Mouse (Mus musculus) heart, adult 2 months (tissue): ENCODE measurements at regions not wholly inside any gene's neighbourhood (a gene's known extent, or its start where the extent isn't known, plus 50 kb on each side); places are given as distances from the start of the nearest gene placed in this dataset.
"Not testable (repeated sequence)": the region's sequence is repeated elsewhere in the genome, so short reads cannot be mapped to it uniquely, and the experiment has no call there.

Experiments
- DNase-seq, 2 experiments: peaks; one replicate each; pipeline ENCODE4 v3.0.0; 2021
- H3K27ac ChIP-seq: fragments of 200-600 bp; 2 replicates; pipeline ENCODE4 v1.8.1; 2022
- H3K27me3 ChIP-seq: fragments of 200-500 bp; 2 replicates; pipeline ENCODE4 v1.6.1; 2012; ENCODE audit warnings: mild to moderate bottlenecking, low read length, inconsistent platforms, mixed read lengths; ENCODE audit not compliant: control insufficient read depth, insufficient read depth
- H3K36me3 ChIP-seq: fragments of 200-500 bp; 2 replicates; pipeline ENCODE4 v1.6.1; 2012; ENCODE audit warnings: low read length, inconsistent platforms; ENCODE audit not compliant: control insufficient read depth, insufficient read depth
- H3K4me1 ChIP-seq: fragments of 200-500 bp; 2 replicates; pipeline ENCODE4 v1.6.1; 2011; ENCODE audit warnings: low read length; ENCODE audit not compliant: control insufficient read depth, insufficient read depth
- H3K4me3 ChIP-seq: fragments of 200-600 bp; 2 replicates; pipeline ENCODE4 v1.8.1; 2022
- H3K79me2 ChIP-seq: fragments of 200-500 bp; replicated peaks from 2 replicates; pipeline ENCODE4 v1.6.1; 2012; ENCODE audit warnings: mild to moderate bottlenecking, inconsistent platforms, low read length, moderate library complexity, mixed read lengths; ENCODE audit not compliant: control insufficient read depth, insufficient read depth
- H3K9ac ChIP-seq: fragments of 200-500 bp; 2 replicates; pipeline ENCODE4 v1.6.1; 2012; ENCODE audit warnings: low read depth, mild to moderate bottlenecking, control low read depth, inconsistent platforms, low read length, mixed read lengths
- CTCF ChIP-seq: fragments of 200-600 bp; IDR thresholded peaks from 2 replicates; pipeline ENCODE4 v1.8.1; 2022; ENCODE audit warnings: antibody characterized with exemption, mild to moderate bottlenecking, moderate library complexity
- EP300 ChIP-seq: fragments of 200-500 bp; IDR thresholded peaks from 2 replicates; pipeline ENCODE4 v1.6.1; 2011; ENCODE audit warnings: low read depth, low read length, control low read depth; ENCODE audit not compliant: insufficient read depth
- POLR2A ChIP-seq: fragments of 200-500 bp; IDR thresholded peaks from 2 replicates; pipeline ENCODE4 v1.6.1; 2011; ENCODE audit warnings: mild to moderate bottlenecking, low read depth, low read length, control low read depth; ENCODE audit not compliant: insufficient read depth
- WGBS: fragments of 180-500 bp; shearing (Covaris S2); methylation state at CpG from one replicate; pipeline ENCODE4 v1.1.7; 2018; 5-methylcytosine and 5-hydroxymethylcytosine counted together
- intact Hi-C: fragments of 180-260 bp; cut with DNase I; formaldehyde crosslinking; loops from one replicate; pipeline ENCODE4 v1.15.1; 2025

GRCm38 (mm10) chr8:112238681-112239080 is 223.8 kb upstream of the Gm6793 start:
- Histone ChIP-seq H3K9ac (no peak overlapping the region), H3K4me3 (no peak overlapping the region), H3K27ac (no peak overlapping the region), H3K36me3 (no peaks in the 10 kb centered on the region), H3K4me1 (no peaks in the 10 kb centered on the region), H3K27me3 (no peaks in the 10 kb centered on the region), H3K79me2 (no peaks in the 10 kb centered on the region)
- TF ChIP-seq CTCF = no peak
- TF ChIP-seq EP300 = no peak
- no peak for TF ChIP-seq POLR2A
- WGBS = 57% methylated on average over 9 of the region's 9 CpGs
- no peak for DNase-seq
- intact Hi-C loops = no loop called here

GRCm38 (mm10) chr8:112236751-112237150 is 221.9 kb upstream of the Gm6793 start:
- DNase-seq, H3K27me3 ChIP-seq, H3K4me3 ChIP-seq, H3K36me3 ChIP-seq, intact Hi-C loops, H3K4me1 ChIP-seq, H3K27ac ChIP-seq, H3K79me2 ChIP-seq, H3K9ac ChIP-seq: not testable (repeated sequence)
- WGBS = 90% methylated on average over 19 of the region's 19 CpGs

- no peak overlapping the region for H3K4me3 ChIP-seq
- H3K27me3 ChIP-seq = no peaks in the 10 kb centered on the region
- H3K9ac ChIP-seq = no peak overlapping the region
- intact Hi-C loops = no loop called here
- TF ChIP-seq POLR2A (no peak), CTCF (no peak), EP300 (no peak)
- H3K79me2 ChIP-seq = no peaks in the 10 kb centered on the region
- WGBS = 69% methylated on average over 6 of the region's 6 CpGs
- H3K27ac ChIP-seq = no peak overlapping the region
- H3K36me3 ChIP-seq = no peaks in the 10 kb centered on the region
- no peaks in the 10 kb centered on the region for H3K4me1 ChIP-seq
- DNase-seq = no peak
Observed at GRCm38 (mm10) chr8:112219656-112220055, 204.8 kb upstream of the Gm6793 start.

- DNase-seq = no peak
- Histone ChIP-seq H3K4me3 (no peak overlapping the region), H3K4me1 (no peaks in the 10 kb centered on the region), H3K9ac (no peak overlapping the region), H3K36me3 (no peaks in the 10 kb centered on the region), H3K27ac (no peak overlapping the region), H3K79me2 (no peaks in the 10 kb centered on the region), H3K27me3 (no peaks in the 10 kb centered on the region)
- no peak for TF ChIP-seq EP300
- no peak for TF ChIP-seq POLR2A
- TF ChIP-seq CTCF = no peak
- intact Hi-C loops = no loop called here
- WGBS = 71% methylated on average over 5 of the region's 5 CpGs
Observed at GRCm38 (mm10) chr8:112212170-112212569, 197.3 kb upstream of the Gm6793 start.

GRCm38 (mm10) chr8:112196423-112196822 is 181.6 kb upstream of the Gm6793 start:
- H3K4me3 ChIP-seq = no peak overlapping the region
- H3K4me1 ChIP-seq = no peaks in the 10 kb centered on the region
- H3K9ac ChIP-seq = no peak overlapping the region
- H3K27me3 ChIP-seq = no peaks in the 10 kb centered on the region
- H3K79me2 ChIP-seq = no peaks in the 10 kb centered on the region
- no peak for DNase-seq
- WGBS = 41% methylated on average over 1 of the region's 1 CpGs
- no peak for TF ChIP-seq CTCF
- no peak for TF ChIP-seq EP300
- no peak for TF ChIP-seq POLR2A
- no peaks in the 10 kb centered on the region for H3K36me3 ChIP-seq
- intact Hi-C loops = no loop called here
- H3K27ac ChIP-seq = no peak overlapping the region

- TF ChIP-seq EP300 = no peak
- no peaks in the 10 kb centered on the region for H3K4me1 ChIP-seq
- 58% methylated on average over 2 of the region's 2 CpGs for WGBS
- no peaks in the 10 kb centered on the region for H3K27me3 ChIP-seq
- H3K79me2 ChIP-seq = no peaks in the 10 kb centered on the region
- no peak overlapping the region for H3K27ac ChIP-seq
- no peak overlapping the region for H3K4me3 ChIP-seq
- H3K9ac ChIP-seq = no peak overlapping the region
- intact Hi-C loops = no loop called here
- no peak for DNase-seq
- H3K36me3 ChIP-seq = no peaks in the 10 kb centered on the region
Observed at GRCm38 (mm10) chr8:112195880-112196279, 181.0 kb upstream of the Gm6793 start.

GRCm38 (mm10) chr8:112191846-112192245 is 177.0 kb upstream of the Gm6793 start:
- H3K27me3 ChIP-seq = no peaks in the 10 kb centered on the region
- no peaks in the 10 kb centered on the region for H3K4me1 ChIP-seq
- 60% methylated on average over 3 of the region's 3 CpGs for WGBS
- TF ChIP-seq POLR2A (no peak), EP300 (no peak), CTCF (no peak)
- intact Hi-C loops = no loop called here
- H3K79me2 ChIP-seq = no peaks in the 10 kb centered on the region
- no peak overlapping the region for H3K9ac ChIP-seq
- no peaks in the 10 kb centered on the region for H3K36me3 ChIP-seq
- DNase-seq = no peak
- no peak overlapping the region for H3K27ac ChIP-seq
- H3K4me3 ChIP-seq = no peak overlapping the region
